Mouse (Mus musculus): ENCODE measurements around the gene 4933415A04Rik. TPM values are rescaled to one million over a fixed set of nuclear protein-coding genes. Genes with fewer than 3 reads are reported as not detected.

Gene 4933415A04Rik
- polyA plus RNA-seq, 1 experiment from 2014 or later = 3.4 TPM

DNA sequence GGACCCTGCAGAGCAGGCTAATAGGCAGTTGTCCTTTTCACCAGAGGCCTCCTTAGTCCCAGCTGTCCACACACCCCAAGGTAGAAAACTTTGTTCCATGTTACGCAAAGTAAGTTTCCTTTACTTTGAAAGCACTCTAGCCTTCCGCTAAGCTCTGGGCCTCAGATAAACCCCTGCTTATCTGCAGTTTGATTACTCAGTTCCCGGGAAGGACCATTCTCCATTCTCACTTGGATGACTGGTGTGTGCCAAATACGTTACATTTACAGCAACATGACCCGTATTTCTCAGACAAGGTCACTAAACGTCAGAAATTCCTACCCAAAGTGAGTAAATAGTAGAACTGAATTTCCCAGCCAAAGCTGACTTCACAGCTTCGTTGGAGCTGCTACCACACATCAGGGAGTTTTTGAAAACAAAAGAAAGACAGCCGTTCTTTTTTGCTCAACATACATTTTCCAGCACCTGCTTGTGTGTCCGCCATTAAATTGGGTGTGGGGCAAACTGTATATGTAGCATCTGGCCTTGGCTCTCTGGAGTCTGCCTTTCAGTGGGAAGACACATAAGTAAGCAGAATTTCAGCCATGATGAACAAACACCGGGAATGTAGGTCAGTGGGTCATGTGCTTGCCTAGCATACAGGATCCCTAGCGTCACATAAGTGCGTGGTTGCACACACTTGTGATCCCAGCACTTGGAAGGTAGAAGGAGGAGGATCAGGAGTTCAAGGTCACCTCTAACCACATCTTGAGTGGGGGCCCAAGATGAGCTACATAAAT is 38.0 kb upstream of the 4933415A04Rik start:
- Histone ChIP-seq H3K9me3 (replicated peaks; ENCODE audit: control insufficient read depth, low read length) (no peaks in the 10 kb centered on the region), H3K36me3 (ENCODE audit: control insufficient read depth, insufficient read depth, low read length) (no peaks in the 10 kb centered on the region), H3K27me3 (ENCODE audit: control insufficient read depth, insufficient read depth, low read length) (no peaks in the 10 kb centered on the region), H3K9ac (ENCODE audit: low read length) (no peak overlapping the region), H3K4me1 (ENCODE audit: control insufficient read depth, insufficient read depth, low read length) (peaks cover 36% of the 10 kb centered on the region), H3K4me2 (ENCODE audit: low read depth, low read length) (0 out of 2 replicates have a peak overlapping the region, but pooled peaks have one; percentile 32), H3K27ac (ENCODE audit: low read length) (peak overlapping the region; percentile 82), H3K4me3 (replicated peaks; ENCODE audit: low read length) (no peak overlapping the region)
- WGBS = 34% methylated on average over 12 of the region's 12 CpGs
- peak; percentile 70 for ATAC-seq (ENCODE audit: insufficient read depth, low FRiP score)

DNA sequence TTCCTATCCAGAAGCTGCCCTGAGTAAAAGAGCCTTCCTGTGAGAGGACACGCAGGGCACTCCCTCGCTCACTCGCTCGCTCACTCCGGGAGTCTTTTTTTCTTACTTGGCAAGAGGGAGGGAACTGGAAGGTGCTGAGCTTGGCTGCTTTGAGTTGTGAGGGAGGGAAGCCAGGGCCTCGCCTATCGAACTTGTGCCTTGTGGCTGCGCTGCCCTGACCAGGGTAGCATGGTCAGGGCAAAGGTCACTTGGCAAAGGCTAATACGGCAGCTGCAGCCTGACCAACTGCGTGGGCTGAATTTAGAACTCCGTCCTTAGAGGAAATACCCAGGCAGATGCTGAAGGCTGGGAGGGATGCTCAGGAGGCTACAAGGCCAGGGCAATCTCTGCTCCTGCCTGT is 37.1 kb upstream of the 4933415A04Rik start:
- H3K9ac ChIP-seq (ENCODE audit: low read length) = no peak overlapping the region
- no peaks in the 10 kb centered on the region for H3K36me3 ChIP-seq (ENCODE audit: control insufficient read depth, insufficient read depth, low read length)
- H3K4me2 ChIP-seq (ENCODE audit: low read depth, low read length) = 0 out of 2 replicates have a peak overlapping the region, but pooled peaks have one; percentile 32
- WGBS = 41% methylated on average over 11 of the region's 11 CpGs
- H3K9me3 ChIP-seq (replicated peaks; ENCODE audit: control insufficient read depth, low read length) = no peaks in the 10 kb centered on the region
- peaks cover 36% of the 10 kb centered on the region for H3K4me1 ChIP-seq (ENCODE audit: control insufficient read depth, insufficient read depth, low read length)
- H3K27ac ChIP-seq (ENCODE audit: low read length) = peak overlapping the region; percentile 82
- ATAC-seq (ENCODE audit: insufficient read depth, low FRiP score) = peak; percentile 30
- H3K4me3 ChIP-seq (replicated peaks; ENCODE audit: low read length) = no peak overlapping the region
- H3K27me3 ChIP-seq (ENCODE audit: control insufficient read depth, insufficient read depth, low read length) = no peaks in the 10 kb centered on the region

DNA sequence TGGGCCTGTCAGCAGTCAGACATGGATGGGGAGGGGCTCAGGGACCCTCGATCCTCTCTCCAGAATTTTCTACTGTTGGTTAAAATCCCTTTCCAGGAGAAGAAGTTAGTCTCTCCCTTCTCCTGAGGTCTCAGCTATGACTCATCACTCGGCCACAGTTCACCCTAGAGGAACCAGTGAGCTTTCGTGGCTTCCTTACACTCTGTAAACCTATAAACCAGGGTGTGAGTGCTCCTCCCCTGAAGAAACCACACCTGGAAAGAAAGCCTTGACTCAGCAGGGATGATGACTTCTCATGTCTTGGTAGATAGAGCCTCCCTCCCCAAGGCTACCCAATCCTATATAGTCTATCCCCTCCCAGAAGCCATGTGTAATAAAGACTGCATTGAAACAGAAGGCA is 35.1 kb upstream of the 4933415A04Rik start:
- H3K4me1 ChIP-seq (ENCODE audit: control insufficient read depth, insufficient read depth, low read length) = peaks cover 30% of the 10 kb centered on the region
- whole genome bisulfite sequencing = 73% methylated on average over 3 of the region's 3 CpGs

DNA sequence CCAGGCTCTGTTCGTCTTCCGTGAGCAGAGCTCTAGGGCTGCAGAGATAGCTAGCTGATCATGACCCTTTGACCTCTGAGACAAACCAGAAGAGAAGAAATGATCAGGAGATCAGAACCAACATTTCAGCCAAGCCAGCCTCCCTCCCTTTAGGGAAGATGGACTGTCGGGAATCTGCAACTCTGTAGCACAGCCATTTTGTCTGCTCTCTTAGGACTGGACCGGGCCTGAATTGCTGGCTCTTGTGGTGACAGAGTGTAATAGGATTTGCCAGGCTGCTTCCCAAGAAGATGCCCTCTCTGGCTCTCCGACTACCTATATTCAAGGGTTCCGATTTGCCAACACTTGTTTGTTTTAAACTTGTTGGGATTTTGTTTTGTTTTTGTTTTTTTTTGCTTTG is 34.2 kb upstream of the 4933415A04Rik start:
- peaks cover 30% of the 10 kb centered on the region for H3K4me1 ChIP-seq (ENCODE audit: control insufficient read depth, insufficient read depth, low read length)
- WGBS = 84% methylated on average over 6 of the region's 6 CpGs
- ATAC-seq (ENCODE audit: insufficient read depth, low FRiP score) = no peak
- no peak overlapping the region for H3K9ac ChIP-seq (ENCODE audit: low read length)
- peaks cover 5% of the 10 kb centered on the region; the same call in 1 of the 2 replicates for H3K36me3 ChIP-seq (ENCODE audit: control insufficient read depth, insufficient read depth, low read length)
- no peak overlapping the region for H3K4me3 ChIP-seq (replicated peaks; ENCODE audit: low read length)
- H3K27ac ChIP-seq (ENCODE audit: low read length) = no peak overlapping the region
- H3K4me2 ChIP-seq (ENCODE audit: low read depth, low read length) = no peak overlapping the region
- H3K27me3 ChIP-seq (ENCODE audit: control insufficient read depth, insufficient read depth, low read length) = no peaks in the 10 kb centered on the region
- no peaks in the 10 kb centered on the region for H3K9me3 ChIP-seq (replicated peaks; ENCODE audit: control insufficient read depth, low read length)

More for the DNA sequence above, 35.1 kb upstream of the 4933415A04Rik start:
- Histone ChIP-seq H3K36me3 (ENCODE audit: control insufficient read depth, insufficient read depth, low read length) (no peaks in the 10 kb centered on the region), H3K9me3 (replicated peaks; ENCODE audit: control insufficient read depth, low read length) (no peaks in the 10 kb centered on the region), H3K27ac (ENCODE audit: low read length) (peak overlapping the region; percentile 31), H3K9ac (ENCODE audit: low read length) (no peak overlapping the region), H3K4me2 (ENCODE audit: low read depth, low read length) (no peak overlapping the region), H3K4me3 (replicated peaks; ENCODE audit: low read length) (no peak overlapping the region), H3K27me3 (ENCODE audit: control insufficient read depth, insufficient read depth, low read length) (no peaks in the 10 kb centered on the region)
- peak; percentile 60; the same call in 1 of the 2 replicates for ATAC-seq (ENCODE audit: insufficient read depth, low FRiP score)

DNA sequence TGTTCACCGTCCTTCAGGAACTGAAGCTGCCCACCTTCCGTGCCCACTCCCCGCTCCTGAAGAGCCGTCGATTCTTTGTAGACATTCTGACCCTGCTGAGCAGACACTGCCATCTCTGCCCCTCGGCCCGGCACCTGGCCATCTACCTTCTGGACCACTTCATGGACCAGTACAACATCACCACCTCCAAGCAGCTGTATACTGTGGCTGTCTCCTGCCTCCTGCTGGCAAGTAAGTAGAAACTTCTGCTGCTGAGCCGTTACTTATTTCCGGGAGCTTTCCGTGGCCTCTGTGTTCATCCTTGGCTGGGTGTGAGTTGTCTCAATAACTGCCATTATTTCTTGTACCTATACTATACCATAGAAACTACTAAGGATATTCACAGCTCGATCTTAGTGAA is 30.3 kb upstream of the 4933415A04Rik start:
- no peak overlapping the region for H3K27ac ChIP-seq (ENCODE audit: low read length)
- no peak overlapping the region for H3K9ac ChIP-seq (ENCODE audit: low read length)
- H3K9me3 ChIP-seq (replicated peaks; ENCODE audit: control insufficient read depth, low read length) = no peaks in the 10 kb centered on the region
- ATAC-seq (ENCODE audit: insufficient read depth, low FRiP score) = no peak
- peaks cover 13% of the 10 kb centered on the region; the same call in 1 of the 2 replicates for H3K36me3 ChIP-seq (ENCODE audit: control insufficient read depth, insufficient read depth, low read length)
- no peak overlapping the region for H3K4me3 ChIP-seq (replicated peaks; ENCODE audit: low read length)
- peaks cover 5% of the 10 kb centered on the region for H3K4me1 ChIP-seq (ENCODE audit: control insufficient read depth, insufficient read depth, low read length)
- no peaks in the 10 kb centered on the region for H3K27me3 ChIP-seq (ENCODE audit: control insufficient read depth, insufficient read depth, low read length)
- 85% methylated on average over 11 of the region's 11 CpGs for WGBS
- no peak overlapping the region for H3K4me2 ChIP-seq (ENCODE audit: low read depth, low read length)

DNA sequence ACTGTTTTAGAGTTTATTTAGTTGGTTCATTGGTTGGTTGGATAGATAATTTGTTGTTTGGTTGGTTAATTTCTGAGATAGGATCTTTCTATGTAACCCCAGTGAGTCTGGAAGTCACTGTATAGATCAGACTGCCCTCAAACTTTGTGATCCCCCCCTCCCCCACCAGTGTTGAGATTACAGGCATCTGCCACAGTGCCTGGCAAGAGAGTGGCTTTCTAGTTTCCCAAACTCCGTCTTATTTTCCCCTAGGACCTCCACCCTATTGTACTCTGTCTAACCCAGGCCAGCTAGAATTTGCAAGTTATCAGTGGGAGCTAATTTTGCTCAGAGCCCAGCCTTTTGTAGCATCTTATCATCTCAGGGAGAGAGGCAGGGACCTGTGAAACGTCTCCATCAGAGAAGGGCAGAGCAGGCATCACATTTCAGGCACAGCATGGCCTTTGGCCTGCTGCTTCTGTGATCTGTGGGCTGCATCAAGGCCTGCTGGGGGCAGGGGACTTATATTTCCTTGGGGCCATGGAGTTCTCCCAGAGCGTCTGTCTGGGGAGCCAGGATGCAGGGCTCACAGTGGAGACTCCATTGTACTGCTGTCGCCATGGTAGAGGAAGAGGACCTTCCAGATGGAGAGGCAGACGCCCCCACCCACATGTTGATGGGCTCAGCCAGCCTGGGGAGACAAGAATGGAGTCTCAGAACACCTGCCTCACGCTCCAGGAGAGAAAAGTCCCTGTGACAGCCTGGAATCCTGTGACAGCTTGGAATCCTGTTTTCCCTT is 27.1 kb upstream of the 4933415A04Rik start:
- Histone ChIP-seq H3K27ac (ENCODE audit: low read length) (no peak overlapping the region), H3K27me3 (ENCODE audit: control insufficient read depth, insufficient read depth, low read length) (no peaks in the 10 kb centered on the region)
- 39% methylated on average over 6 of the region's 6 CpGs for WGBS

DNA sequence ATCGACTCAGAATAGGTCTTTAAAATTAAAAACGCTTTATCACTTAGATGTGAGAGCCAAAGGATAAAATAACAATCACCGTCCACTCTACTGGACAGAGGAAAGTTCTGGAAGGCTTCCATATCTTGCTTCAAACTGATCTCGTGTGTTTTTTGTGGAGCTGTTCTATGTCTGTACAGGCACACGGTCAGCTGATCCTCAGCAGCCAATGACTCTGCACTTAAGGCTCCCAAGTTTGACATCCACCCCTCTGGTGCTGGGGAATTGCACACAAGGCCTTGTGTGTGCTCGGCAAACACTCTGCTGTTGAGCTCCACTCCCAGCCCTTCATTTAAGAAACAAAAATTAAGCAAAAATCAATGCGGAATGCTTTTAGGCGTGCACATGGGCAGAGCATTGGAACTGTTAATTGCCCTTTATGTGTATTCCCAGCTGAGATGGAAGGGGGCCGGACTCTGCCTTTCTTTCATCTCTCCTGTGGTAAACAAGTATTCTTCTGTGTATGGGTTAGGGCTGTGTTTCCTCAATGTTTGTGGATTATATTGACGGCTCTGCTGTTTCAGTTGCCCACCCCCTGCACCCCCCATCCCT is 23.1 kb upstream of the 4933415A04Rik start:
- H3K4me2 ChIP-seq (ENCODE audit: low read depth, low read length) = no peak overlapping the region
- H3K36me3 ChIP-seq (ENCODE audit: control insufficient read depth, insufficient read depth, low read length) = peaks cover under 1% of the 10 kb centered on the region; the same call in 1 of the 2 replicates
- no peak overlapping the region for H3K4me3 ChIP-seq (replicated peaks; ENCODE audit: low read length)
- ATAC-seq (ENCODE audit: insufficient read depth, low FRiP score) = peak; percentile 77; the same call in 1 of the 2 replicates
- no peaks in the 10 kb centered on the region for H3K9me3 ChIP-seq (replicated peaks; ENCODE audit: control insufficient read depth, low read length)
- H3K9ac ChIP-seq (ENCODE audit: low read length) = no peak overlapping the region
- H3K4me1 ChIP-seq (ENCODE audit: control insufficient read depth, insufficient read depth, low read length) = peaks cover 13% of the 10 kb centered on the region
- H3K27me3 ChIP-seq (ENCODE audit: control insufficient read depth, insufficient read depth, low read length) = no peaks in the 10 kb centered on the region
- H3K27ac ChIP-seq (ENCODE audit: low read length) = peak overlapping the region; percentile 56
- WGBS = 54% methylated on average over 10 of the region's 10 CpGs

More for the DNA sequence above, 27.1 kb upstream of the 4933415A04Rik start:
- ATAC-seq (ENCODE audit: insufficient read depth, low FRiP score) = no peak
- H3K9ac ChIP-seq (ENCODE audit: low read length) = no peak overlapping the region
- H3K4me2 ChIP-seq (ENCODE audit: low read depth, low read length) = no peak overlapping the region
- H3K4me3 ChIP-seq (replicated peaks; ENCODE audit: low read length) = no peak overlapping the region
- peaks cover 5% of the 10 kb centered on the region; the same call in 1 of the 2 replicates for H3K4me1 ChIP-seq (ENCODE audit: control insufficient read depth, insufficient read depth, low read length)
- peaks cover 13% of the 10 kb centered on the region; the same call in 1 of the 2 replicates for H3K36me3 ChIP-seq (ENCODE audit: control insufficient read depth, insufficient read depth, low read length)
- H3K9me3 ChIP-seq (replicated peaks; ENCODE audit: control insufficient read depth, low read length) = no peaks in the 10 kb centered on the region

DNA sequence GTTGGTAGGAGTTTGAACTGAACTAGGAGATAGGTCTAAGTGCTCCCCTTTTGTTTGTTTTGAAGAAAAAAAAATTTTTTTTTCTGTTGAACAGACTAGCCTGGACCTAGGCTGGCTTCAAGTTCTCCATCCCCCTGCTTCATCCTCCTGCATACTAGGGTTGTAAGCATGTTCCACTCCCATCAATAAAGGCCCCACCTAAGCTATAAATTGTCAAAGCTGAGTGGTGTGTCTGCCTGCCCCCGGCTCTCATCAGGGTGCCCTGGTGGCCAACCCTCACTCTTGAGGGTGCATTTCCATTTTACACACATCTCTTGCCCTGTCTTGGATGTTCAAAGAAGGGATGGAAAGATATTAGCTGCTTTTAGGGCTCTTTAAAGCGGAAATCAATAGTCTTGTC is 21.4 kb upstream of the 4933415A04Rik start:
- H3K4me1 ChIP-seq (ENCODE audit: control insufficient read depth, insufficient read depth, low read length) = peaks cover 13% of the 10 kb centered on the region
- H3K4me3 ChIP-seq (replicated peaks; ENCODE audit: low read length) = no peak overlapping the region
- peak overlapping the region; percentile 30; the same call in 1 of the 2 replicates for H3K27ac ChIP-seq (ENCODE audit: low read length)
- ATAC-seq (ENCODE audit: insufficient read depth, low FRiP score) = no peak
- no peaks in the 10 kb centered on the region for H3K36me3 ChIP-seq (ENCODE audit: control insufficient read depth, insufficient read depth, low read length)
- peak overlapping the region; percentile 1; the same call in 1 of the 2 replicates for H3K9ac ChIP-seq (ENCODE audit: low read length)
- no peaks in the 10 kb centered on the region for H3K9me3 ChIP-seq (replicated peaks; ENCODE audit: control insufficient read depth, low read length)
- H3K4me2 ChIP-seq (ENCODE audit: low read depth, low read length) = no peak overlapping the region
- 46% methylated on average over 2 of the region's 2 CpGs for WGBS
- H3K27me3 ChIP-seq (ENCODE audit: control insufficient read depth, insufficient read depth, low read length) = no peaks in the 10 kb centered on the region
